Mouse (Mus musculus) spleen, adult 18-20 months (tissue): ENCODE measurements at regions not wholly inside any gene's neighbourhood (a gene's known extent, or its start where the extent isn't known, plus 50 kb on each side); places are given as distances from the start of the nearest gene placed in this dataset.

ENCODE experiments used
- DNase-seq, 2 experiments: peaks; one replicate each; pipeline ENCODE4 v3.0.0; 2022; ENCODE audit warnings: mixed read lengths in 2 of 2

DNA sequence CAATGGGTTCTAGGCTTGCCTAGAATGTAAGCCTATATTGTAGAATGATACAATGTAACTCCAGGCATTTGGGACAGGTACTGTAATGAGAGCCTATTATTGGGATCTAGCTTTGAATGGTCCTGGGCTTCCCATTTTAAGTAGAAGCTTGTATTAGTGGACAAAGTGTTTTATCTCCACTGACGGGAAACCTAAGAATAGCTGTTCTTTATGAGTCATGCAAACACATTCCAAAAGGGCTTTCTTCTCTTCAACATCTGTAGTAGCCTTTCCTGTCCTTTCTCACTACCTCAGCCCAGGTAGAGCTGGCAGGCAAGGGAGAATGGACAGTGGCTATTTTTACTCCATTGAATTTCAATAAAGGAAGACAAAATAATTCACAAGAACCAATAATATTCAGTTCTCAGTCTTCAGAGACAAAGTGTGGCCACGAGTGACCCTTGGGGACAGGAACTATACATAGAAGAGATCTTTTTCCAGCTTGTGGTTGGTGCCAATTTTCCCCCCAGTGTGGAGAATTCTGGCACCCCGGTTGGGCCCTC, 82.8 kb downstream of the Csl start:
- DNase-seq: no peak

DNA sequence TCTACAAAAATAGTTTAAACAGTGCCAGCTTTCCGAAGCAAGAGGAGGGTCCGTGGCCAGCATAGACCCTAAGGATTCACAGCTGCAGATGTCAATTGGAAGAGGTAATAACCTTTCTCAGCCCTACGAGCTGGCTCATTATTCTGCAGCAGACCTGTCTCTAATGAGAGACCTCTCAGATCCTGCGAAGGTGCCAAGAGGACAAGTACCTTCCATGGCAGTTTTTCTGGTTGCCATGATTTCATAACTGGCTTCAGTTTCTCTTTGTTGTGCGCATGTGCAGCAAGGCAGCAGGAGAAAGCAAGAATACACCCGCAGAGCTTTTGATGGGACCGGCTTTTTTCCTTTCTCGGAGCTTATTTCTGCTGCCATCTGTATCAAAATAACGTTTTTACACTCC, 81.4 kb downstream of the Csl start:
- DNase-seq: no peak

DNA sequence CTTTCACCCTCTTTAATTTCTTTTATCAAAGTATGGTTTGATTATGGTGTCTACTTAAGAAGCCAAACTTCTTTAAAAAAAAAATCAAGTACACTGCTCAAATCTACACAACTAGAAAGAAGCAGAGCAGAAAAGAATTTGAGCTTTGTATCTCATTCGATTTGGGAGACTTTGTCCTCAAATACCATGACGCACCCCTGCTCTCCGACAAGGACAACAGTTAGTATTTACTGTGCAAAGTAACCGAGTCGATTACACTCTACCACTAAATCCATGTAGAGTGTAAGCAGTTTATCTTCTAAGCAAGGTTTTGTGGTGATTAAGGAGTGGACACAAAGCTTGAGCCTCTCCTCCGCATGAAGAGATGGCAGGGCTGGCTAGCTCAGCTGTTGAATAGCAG, 79.6 kb downstream of the Csl start:
- DNase-seq: no peak

DNA sequence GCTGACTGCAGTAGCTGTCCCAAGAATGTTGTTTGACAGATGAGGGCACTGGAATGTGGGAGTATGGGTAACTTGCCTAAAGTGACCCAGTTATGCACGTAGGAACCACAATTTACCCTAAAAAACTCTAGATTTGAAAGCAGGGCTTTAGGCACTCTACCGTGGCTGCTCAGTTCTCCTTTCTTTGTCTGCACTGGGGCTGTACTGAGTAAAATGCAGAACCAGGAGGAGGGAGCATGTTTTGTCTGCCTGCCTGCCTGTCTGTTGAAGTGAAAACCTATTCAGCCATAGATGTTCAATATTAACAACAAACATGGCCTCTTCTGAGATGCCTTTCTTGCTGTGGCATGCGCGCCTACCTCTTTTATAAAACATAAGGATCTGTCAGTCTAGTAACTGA, 77.5 kb downstream of the Csl start:
- DNase-seq: peak in 1 of 2 experiments; percentile 7

DNA sequence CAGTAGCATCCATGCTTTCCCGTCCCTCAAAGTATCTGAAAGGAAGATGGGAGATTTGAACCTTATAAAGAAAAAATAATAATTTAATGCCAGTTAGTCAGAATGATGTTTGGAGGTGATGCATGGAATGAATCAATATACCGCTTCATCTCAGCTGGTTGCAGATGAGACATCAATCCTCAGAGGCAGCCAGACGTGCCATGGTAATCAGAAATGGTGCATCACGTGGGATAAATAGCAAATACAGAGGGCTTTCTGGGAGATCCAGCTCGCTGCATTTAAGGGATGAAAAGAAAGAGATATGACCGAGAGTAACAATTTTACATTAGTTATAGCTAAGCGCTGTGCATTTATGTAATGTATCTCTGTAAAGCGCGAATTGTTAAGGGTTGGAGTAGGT, 77.1 kb downstream of the Csl start:
- no peak for DNase-seq

DNA sequence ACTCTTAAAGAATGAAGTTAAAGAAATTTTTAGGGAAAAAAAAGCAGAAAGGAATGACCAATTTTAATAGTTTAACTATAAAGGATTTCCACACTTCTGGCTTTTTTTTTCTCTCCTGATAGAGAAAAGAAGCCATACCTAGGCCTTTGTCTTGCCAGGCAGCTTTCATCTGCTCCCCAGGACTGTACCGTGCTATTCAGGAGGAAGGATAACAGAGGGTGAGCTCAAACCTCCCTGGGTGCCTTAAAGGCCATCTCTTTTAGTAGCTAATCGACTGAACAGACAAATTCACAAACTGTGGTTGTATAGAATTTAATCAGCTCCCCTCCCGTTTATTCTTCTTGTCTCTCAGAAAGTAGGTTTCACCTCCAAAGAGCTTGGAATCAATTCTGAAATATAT, 76.1 kb downstream of the Csl start:
- DNase-seq: no peak

DNA sequence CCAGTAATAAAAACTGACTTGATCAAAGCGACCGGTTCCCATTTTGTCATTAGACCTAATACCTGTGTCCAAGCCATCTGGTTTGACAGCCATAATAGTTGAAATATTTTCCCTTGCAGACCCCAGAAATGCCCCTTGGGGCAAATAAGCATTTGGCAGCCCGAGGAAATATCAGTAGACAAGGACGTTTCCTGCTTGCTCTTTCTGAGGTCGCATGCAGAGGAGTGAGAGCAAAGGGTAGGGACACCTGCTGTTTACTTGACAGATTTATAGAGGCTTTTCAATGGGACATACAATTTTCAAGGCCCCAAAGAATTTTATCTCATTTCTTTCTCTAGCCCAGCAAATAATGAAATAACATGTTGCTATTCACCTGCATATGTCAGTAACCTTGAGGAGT, 73.5 kb downstream of the Csl start:
- no peak for DNase-seq

DNA sequence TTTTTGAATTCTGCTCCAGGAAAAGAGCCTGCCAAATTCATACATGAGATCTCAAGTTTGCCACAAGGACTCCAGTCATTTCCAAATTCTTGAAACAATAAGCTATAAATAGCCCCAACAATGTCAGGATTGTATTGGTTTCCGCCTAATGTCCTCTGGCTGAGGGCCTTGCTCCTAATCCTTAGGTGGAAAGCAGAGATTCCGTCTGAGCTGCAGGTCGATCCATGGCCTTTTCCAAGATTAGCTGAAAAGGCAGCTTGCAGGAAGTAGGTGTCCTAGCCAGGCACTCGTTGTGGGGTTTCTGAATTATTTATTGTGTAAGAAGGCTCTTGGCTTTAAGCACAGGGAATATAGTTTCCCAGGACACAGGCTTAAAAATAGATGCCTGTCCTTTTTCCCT, 72.4 kb downstream of the Csl start:
- DNase-seq: no peak

DNA sequence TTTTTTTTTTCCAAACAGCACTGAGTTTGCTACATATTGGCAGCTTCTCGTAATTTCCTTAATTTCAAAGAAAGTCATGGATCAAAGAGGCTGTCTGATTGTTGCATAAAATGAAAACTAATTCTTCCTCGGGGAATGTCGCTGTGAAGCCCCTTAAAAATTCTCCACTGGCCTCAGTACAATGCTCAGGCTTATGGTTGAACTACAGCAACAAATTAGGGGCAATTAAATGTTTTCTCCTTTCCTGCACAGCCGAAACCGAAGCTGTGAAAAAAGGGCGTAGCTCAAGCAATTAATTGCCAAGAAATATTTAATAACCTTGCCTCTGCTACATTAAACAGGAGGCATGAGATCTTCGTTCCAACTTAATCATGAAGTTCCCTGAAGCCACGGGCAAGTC, 61.8 kb downstream of the Csl start:
- no peak for DNase-seq

DNA sequence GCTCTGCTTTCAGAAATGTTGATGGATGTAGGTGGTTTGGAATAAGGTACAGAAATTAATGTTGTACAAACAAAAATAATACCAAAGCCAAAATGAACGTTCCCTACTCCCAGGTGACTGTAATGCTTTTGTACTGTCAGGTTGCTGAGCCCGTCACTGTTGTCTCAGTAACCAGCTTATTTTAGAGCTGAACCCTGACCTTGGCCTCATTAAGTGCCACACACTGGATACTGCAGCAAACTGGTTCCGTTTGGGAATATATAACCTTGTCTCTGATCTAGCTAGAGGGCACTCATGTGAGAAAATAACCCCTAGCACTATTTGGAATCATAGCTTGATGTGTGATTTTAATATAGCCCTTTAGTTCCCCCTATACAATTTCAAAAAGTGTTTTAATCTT, 60.0 kb downstream of the Csl start:
- no peak for DNase-seq

DNA sequence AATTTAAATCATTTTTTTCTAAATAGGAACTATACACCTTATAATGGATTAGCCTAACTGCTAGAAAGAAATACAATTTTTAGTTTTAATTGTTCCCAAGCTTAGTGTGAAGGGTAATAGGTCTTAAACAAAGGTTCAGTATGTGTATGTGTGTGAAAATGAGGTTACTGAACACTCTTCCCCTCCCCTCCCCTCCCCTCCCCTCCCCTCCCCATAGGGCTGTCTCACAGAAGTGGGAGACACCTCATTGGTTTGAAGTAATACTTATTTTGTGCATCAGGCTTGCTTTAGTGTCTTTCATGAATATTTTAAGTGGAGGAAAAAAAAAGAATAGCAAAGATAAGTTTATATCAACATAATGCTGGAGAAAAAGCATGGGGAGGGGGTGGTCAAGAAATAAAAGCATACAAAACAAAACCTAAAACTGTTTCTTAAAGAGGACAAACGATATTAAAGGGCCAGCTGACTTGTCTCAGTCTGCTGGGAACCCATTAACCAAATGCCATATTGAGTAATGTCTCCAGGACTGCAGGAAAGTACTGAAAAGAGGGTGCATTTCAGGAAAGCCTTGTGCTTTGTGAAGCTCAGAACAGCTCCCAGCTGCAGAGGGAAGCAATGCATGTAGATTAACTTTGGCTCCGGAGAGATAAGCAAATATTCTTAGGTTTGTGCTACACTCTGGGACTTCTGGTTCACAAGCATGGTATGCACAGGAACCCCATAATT, 59.2 kb downstream of the Csl start:
- DNase-seq: no peak
